Mouse (Mus musculus) frontal cortex, postnatal 14 days (tissue): ENCODE results near the gene Kif13a.

Experiments used
- DNase-seq, 2 experiments: peaks; one replicate each; pipeline ENCODE4 v3.0.0; 2022; ENCODE audit warnings: low spot score in 2 of 2

Gene Kif13a

DNA sequence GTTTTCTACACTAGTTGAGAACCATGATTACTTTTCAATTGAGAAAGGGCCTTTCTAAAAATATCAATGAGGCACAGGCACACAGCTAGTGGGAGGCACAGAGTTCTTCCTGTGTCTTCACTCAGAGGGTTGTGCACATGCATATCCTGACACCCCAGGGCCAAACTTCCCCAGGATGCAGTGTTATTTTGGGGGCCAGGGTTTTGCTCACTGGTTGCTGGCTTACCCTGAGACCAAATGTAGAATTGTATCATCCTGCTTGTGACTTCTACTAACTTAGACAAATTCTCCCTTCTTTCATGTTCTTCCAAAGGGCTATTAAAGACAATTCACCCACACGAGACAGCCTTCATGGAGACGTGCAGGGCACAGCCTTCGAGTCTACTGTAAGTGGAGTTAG, 45.7 kb downstream of the Kif13a start:
- no peak for DNase-seq

DNA sequence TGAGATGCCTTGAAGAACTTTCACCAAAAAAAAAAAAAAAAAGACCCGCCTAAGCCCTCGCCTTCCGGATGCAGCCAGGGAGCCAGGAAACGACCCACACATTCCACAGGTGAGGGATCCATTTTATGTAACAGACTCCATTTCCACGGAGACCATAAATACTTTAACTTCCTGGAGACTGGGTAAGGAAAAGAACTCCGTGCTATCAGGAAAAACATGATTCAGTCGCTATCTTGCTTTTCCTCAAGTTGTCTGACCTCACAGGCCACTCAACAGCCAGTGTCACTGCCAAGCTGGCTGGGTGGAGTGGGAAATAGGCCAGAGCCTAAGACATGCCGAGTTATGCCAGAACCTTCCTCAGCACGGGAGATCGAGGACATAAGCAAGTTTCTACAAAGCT, 46.3 kb downstream of the Kif13a start:
- no peak for DNase-seq

DNA sequence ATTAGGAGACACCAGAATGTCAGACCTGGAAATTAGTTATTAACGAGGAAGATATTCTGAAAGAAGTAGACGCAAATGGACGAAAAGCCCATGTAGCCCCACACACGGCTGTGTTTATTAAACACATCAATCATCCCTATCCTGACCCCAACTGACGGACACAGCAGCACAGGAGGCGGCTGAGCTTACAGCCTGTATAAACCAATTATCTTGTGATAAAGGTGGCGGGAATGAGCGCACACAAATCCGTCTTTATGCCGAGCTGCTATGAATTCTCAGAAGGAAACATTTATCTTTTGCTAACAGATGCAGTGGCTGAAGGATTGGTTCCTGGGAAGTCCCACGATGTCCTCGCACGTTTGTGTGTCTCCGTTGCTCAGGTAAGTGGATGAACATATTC, 48.9 kb downstream of the Kif13a start:
- no peak for DNase-seq

DNA sequence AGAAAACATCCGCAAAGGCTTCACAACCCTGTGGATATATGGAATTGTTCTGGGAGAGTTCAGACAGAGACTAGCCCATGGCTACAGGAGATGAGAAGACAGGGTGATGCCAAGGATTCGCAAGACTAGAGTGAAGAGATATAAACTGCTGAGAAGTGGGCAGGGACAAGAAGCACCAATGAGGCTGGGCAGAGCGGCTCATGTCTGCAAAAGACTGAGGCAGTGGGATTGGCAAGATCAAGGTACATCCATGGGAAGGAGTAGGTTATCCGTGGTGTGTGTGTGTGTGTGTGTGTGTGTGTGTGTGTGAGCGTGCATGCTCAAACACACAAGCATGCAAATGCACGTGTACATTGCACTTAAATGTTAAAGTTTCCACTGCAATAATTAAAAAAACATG, 49.4 kb downstream of the Kif13a start:
- no peak for DNase-seq

DNA sequence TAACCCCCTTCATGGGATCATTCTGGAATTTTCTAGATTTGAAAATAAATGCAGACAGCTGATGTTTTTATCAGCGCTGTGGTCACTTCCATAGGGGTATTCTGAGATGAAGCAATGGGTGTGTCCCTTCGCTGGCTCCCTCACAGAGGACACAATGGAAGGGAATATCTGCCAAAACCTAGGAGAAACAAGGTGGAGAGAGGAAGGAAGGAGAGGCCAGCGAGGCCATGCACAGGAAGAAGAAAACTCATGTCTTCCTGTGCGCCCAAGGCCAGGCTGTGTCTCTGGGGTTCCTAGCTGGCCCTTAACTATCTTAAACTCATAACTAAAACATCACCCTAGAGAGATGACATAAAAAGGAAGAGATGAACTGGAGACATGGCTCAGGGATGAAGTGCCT, 52.6 kb downstream of the Kif13a start:
- DNase-seq: no peak

DNA sequence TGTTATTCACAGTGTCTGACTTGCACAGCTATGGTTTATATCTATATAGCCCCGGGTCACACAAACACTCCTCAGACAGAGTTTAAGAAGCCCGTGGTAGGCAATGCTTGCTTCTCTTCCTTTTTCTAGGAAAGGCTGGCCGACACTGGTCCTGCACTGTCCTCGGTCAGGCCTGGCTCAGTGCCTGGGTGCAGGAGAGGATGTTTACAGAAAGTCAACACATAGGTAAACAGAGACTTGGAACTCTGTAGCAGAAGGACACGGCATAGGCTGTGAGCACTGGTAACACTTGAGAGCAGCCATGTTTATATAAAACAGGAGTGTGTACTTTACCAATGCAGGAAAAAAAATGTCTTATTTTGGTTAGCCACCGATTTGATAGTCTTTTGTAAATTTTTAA, 54.3 kb downstream of the Kif13a start:
- DNase-seq: no peak

DNA sequence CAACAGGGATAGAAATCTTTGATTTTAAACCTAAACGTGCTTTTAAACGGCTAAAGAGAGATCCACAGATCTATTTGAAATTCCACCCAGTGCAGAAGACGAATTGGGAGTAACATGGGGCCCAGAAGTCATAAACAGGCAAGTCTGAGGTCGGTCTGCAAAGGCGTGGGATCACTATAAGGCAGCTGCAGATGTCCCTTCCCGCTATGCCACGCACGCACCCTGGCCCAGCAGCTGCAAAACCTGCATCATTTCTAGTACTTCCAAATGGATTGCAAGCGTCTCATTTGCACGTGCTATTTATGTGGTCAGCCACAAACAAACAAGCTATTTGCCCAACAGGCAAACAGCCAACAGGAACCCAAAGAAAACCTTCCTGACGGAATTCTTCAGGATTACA, 56.9 kb downstream of the Kif13a start:
- no peak for DNase-seq

DNA sequence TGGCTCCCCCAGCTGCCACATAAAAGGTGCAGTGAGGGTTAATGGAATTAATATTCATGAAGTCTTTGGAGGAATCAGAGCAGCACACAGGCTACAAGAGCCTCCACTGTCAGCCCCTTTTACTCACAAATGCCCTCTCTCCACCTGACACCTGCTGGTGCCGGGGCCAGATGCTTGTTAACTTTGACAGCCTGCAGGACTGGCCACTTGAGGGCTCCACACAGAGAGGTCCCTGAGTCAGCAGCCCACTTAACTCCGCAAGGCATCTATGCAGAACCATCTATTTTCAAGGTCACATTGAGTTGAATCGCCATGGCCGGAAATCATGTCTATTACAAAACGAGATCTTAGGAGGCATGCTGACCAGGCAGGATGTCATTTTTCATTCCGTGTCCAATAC, 57.5 kb downstream of the Kif13a start:
- peak in 1 of 2 experiments; percentile 32 for DNase-seq

DNA sequence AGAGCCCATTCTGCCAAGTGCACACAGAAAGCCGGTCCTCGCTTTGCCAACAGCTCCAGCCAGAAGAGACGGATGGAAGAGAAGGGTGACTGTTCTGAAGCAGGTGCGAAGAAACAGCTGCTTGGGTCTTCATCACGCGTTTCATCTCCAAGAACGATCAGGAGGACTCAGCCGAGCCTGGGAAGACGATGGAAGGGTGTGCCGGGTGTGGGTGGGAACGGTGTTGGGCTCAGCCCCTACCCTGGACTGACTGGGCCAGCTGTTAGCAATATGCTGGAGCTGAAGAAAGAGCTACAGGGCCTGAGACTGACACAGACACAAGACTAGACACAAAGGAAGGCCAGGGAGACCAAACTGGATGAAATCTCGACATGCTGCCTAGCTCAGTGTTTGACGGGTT, 60.2 kb downstream of the Kif13a start:
- no peak for DNase-seq

DNA sequence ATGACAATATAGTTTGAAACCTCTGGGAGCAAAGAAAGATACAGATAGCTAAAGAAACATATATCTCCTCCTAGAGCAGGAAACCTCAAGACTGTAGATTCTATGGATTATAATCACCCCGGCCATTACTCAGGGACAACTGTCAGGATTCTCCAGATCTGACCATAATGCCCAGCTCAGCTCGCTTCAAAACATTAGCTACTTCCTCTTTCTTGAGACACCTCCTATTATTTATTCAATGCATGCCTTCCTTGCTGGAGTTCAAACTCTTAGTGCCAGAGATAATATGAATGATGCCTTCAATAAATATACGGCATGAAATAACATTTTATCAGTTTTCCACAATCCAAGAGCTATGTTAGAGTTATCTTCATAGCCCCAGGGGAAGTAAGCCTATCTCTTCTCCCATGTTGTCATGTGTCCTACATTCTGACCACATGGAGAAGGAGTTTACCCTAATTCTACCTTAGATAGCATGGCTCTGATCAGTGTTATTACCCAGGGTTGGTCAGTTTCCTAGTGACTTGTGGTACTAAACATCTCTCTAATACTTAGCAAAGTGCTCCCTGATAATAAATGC, 66.4 kb downstream of the Kif13a start:
- no peak for DNase-seq

DNA sequence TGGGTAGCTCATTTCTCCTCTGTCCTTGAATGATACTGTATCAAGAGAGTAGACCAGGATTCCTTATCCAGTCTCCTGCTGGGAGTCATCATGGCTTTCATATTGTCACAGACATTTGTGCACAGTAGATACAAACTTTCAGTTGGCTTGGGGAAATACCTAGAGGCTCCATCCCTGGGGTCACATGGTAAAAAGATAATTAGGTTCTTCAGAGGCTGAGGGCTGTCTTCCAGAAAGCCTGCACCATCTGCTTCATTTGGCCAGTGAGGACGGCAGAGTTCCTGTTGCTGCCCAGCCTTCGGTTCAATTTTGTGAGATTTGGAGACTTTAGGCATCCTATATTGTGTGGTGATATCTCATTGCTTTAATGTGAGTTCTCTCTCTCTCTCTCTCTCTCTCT, 69.8 kb downstream of the Kif13a start:
- no peak for DNase-seq

DNA sequence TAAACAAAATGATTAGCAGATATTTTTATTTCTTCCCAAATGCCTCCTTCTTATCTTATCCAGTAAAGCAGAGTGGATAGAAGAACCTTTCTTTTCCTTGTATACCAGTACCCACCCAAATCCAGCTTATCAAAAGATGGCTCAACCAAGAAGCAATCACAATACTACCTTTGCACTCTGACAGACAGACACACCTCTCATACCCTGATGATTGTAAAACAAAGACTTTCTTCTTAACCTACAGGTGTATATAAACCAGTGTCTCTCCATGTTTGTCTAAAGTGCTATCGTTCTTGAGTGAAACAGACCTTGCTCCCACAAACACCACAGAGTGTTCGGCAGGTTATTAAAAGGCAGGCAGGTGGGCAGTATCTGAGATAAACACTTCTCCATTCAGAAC, 70.5 kb downstream of the Kif13a start:
- no peak for DNase-seq

DNA sequence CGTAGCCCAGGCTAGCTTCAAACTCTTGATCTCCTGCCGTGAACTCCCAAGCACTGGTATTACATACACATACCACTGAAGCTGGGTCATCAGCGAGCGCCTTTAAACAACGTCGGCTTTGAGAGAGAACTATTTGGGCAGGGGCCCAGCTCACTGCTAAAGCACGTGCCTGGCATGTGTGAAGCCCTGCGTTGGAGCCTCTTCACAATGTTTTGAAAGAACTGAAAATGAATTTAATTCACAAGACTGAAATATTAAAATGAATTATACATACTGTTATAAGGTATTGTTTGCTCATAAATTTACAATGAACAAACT, 70.9 kb downstream of the Kif13a start:
- DNase-seq: no peak

DNA sequence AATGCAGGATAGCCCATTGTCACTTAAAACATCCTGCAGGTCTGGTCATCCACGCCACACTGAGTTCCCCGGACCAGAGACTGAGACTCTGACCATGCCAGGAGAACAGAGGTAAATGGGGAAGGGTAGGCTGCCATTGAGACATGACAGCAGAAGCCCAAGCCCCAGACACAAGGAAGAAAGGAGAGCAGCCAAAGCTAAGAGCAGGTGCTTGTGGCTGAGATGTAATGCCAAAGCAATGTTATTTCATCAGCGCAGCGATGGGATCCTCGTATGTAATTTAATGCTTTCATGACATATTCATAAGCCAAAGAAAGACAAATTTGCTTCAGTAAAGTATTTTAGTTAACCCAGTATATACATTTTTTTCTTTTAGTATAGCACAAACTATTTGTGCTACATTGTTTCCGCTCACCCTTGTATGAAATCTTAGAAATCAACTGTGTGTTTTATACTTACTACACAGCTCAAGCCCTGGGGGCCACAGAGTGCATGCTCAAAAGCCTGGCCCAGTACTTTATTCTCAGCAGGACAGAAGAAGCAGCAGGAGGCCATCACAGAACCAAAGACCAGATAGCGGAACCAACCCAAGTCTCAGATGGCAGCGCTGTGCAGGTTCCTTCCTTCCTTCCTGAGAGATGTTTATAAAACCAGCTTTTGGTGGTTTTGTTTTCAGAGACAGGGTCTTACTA, 71.4 kb downstream of the Kif13a start:
- DNase-seq: no peak

DNA sequence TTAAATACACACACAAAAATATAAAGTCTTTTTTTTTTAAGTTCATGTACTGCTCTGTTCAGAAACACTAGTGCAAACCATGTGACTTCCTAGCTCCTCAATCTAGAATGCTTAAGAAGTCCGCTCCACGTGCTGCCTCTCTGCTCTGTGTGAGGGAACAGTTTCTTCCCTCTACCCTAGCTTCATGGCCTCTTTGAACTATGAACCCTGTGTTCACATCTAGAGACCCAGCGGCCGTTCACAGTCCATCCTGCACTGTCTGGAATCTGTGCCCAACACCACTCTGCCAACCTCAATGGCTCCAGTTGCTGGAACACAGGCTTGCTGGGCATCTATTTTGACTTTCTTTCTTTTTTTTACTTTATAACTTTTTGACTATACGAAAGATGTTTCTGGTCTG, 75.2 kb downstream of the Kif13a start:
- DNase-seq: no peak

DNA sequence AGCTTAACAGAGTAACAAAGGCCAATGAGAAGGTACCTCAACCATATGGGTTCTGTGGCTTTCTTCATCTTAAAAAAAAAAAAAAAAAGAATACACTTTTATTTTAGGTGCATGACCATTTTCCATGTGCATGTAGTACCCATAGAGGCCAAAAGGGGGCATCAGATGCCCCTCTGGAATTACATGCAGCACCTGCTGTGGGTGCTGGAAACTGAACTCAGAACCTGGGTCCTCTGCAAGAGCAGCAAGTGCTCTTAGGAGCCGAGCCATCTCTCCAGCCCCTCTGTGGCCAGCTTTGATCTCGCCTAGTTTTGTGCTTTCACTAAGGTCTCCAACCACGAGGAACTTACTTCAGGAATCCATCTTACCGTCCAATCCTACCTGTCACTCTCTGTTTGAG, 77.2 kb downstream of the Kif13a start:
- no peak for DNase-seq

DNA sequence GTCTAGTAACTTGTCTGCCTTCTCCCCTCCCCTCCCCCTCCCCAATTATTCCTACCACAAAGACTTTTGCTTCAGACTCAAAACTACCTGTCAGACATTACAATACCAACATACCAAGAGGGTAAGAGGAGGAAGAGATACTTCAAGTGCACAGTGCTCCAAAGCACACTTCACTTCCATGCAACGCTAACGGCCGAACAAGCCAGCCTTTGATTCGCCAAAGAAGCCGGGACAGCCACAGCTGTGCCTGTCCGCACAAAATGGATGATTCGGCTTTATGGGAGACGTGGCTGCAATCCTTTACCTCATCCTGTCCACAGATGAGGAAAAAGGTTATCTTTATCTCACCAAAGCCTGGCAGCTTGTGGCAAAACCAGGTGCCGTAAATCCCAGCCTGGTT, 84.2 kb downstream of the Kif13a start:
- no peak for DNase-seq

DNA sequence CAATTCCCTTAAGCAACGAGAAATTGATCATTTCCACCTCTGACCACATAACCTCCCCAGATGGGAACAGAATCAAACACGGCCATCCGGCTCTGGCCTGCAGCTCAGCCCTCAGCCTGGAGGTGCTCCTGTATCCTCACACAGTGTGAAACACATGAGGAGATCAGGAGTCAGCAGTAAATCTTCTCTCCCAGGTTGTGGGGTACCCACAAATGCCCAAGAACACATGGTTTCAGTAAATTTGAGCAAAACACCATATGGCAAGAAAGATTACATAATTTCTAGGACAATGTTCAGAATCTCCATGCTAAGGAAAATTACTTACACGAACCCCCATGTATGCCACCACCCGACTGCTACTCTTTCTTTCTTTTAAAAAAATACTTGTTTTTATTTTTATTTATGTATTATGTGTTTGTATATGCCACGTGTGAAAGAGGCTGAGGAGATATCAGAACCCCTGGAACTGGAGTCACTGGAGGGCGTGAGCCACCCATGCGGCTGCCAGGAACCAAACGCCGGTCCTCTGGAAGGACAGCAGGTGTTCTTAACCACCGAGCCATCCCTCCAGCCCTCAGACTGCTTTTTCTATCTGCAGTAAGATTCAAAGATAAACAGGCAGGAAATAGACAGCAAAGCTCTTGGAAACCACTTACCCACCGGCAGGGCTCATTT, 85.0 kb downstream of the Kif13a start:
- DNase-seq: no peak

DNA sequence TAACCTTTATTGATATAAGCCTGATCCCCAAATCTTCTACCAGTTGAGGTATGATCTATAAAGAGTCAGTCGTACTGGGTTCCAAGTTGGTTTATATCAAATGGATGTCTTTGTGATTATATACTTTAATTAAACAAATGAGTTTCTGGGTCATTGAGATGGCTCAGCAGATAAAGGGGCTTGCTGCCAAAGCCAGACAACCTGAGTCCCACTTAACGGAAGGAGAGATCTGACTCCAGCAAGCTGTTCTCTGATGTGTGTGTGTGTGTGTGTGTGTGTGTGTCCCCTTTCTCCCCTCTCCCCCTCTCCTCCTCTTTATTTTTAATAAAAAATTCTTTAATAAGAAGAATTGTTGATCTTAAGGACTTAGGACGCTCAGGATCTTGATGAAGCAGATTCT, 86.0 kb downstream of the Kif13a start:
- DNase-seq: no peak

DNA sequence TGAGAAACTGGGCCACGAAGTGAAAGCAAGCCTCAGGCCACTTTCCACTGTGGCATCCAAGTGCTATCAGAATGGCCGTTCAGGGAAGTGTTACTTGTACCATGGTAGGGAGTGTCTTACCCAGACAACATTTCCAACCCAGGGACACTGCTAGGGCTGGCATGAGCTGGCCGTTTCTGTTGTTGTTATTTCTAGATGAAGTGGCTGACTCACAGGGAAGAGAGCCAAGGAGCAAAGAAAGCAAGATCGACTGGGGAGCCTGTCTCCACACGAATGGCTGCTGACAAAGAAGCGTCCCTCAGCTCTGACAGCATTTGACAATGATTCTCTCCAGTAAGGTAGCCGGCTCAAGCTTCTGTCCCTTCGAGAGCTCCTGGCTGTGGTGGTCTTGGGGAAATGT, 87.5 kb downstream of the Kif13a start:
- DNase-seq: no peak

DNA sequence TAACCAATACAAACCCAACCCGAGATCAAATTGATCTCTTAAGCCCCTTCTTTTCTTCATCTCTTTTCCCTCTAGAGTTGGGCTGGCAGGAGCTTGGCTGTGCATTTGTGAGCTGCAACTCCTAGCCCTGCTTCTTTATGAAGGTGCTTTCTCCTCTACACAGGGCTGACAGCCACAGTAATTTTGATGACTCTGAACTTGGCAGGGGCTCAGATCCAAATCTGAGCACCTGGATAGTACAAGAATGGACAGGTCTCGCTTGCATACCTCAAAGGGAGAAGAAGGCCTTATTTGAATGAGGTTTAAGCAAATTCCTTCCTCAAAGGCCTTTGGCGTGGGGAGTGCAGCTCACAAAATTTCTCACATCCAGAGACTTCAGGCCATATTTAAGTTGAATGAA, 88.0 kb downstream of the Kif13a start:
- no peak for DNase-seq

DNA sequence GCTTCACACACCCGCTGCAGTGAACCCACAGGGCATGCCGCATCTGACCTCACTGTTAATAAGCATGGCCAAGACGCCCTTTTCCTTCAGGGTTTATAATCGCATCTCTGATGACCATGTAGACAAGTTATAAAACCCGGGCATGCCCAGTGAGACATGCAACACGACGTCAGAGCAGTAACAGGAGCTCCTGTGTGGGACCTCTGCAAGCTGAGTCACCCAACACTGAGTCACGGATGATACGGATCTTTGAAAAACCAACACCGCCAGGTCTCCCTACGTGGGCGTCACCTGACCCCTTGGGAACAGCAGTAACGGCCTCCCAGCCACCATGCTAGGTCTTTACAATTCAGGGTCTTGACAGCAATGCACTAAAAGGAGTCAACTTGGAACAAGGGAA, 89.0 kb downstream of the Kif13a start:
- DNase-seq: no peak

DNA sequence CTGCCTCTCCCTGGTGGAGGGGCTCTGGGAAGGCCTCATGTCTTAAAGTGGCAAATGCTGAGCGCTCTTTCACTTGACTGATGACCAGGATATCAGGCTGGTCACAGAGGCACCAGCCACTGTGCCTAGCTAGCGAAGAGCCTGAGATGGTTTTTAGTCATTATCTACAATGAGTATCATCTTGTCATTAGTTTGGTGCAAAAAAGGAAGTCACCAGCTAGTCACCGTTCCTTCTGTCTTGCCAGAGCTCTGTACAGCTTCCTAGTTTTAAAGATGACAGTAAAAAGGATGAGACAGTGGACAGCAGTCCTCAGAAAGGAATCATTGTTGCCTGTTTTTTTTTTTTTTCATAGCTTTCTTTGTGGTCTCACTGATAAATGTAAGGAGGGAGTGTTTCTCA, 90.4 kb downstream of the Kif13a start:
- no peak for DNase-seq

DNA sequence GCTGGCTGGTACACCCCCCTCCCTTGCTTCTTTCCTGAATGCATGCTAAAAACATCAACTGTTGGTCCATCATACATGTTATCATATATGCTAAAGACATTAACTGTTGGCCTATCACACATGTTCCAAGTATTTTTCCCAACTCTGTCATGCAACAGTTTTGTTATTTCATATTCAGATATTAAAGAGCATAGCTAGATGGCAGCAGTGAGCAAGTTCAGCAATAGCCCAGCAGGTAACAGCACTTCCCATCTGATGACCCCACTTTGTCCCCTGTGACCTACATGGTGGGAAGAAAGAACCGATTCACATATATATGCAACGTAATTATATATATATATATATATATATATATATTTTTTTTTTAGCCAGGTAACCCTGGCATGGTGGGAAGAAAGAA, 91.1 kb downstream of the Kif13a start:
- DNase-seq: no peak
